Mouse (Mus musculus): ENCODE measurements around the gene Rcan2.

Gene Rcan2

DNA sequence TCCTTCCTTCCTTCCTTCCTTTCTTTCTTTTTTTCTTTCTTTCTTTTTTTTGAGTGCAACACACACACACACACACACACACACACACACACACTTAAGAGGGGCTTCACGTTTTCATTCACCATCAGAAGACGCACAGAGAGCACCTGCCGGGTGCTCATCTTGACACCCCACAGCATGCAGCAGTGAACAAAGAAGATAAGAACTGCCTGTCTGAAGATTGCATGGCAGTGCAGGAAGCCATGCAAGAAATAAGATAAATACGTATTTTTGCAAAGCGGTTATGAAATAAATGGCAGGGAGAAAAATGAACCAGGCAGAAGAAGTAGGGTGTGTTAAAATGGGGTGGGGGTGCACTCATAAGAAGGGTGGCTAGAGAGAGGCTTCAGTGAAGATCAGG lies 116.0 kb downstream of the Rcan2 start:
- no peak for DNase-seq

DNA sequence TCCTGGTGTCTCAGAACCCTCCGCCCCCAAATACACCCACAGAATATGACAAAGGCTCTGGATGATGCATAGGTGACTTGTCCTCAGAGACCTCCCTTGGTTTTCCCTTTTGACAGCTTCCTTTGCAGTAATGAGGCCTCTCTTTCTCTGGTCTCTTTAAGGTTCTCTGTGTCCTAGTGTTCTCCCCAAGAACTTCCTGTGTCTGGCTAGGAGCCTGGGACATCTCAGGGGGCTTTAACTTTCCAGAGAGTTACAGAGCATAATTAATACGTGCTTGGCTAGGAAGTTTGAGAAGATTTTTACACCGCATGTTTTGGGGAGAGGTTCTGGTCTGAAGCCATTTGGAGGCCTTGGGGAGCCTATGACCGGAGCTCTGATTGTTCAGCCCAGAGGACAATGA lies 128.7 kb downstream of the Rcan2 start:
- no peak for DNase-seq

DNA sequence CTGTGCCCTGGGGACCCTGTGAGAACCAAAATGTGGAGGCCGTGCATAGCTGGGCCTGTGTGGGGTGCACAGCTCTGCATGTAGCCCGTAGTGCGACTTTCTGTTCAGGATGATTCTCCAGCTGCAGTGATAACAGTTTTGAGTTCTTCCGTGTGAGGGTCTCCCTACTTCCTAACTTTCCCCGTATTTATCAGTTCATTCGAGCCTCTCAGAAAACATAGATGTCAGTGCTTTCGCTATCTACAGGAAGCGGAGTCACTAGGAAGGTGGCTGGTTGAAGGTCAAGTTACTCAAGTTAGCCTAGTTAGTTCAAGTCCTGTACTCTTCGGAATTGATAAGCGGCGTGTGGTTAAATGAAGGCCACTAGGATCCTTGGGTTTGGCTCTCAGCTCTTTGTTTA lies 130.6 kb downstream of the Rcan2 start:
- no peak for DNase-seq

DNA sequence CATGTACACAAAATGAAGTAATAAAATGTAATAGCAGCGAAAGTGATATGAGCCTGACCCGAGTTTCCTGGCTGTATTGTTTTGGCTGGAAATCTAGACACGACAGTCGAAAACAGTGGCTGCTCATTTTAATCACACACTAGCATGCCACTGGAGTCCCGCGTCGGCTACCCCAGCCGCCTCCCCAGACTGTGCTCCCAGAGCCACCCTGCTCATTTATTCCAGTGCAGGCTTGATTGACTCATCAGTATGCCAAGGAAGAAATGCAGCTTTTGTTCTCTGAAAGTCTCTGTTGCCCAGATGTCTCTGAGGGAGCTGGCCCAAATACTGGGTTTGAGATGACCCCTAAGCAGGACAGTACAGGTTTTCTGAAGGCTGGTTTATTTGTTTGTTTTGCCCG lies 132.9 kb downstream of the Rcan2 start:
- DNase-seq = no peak

DNA sequence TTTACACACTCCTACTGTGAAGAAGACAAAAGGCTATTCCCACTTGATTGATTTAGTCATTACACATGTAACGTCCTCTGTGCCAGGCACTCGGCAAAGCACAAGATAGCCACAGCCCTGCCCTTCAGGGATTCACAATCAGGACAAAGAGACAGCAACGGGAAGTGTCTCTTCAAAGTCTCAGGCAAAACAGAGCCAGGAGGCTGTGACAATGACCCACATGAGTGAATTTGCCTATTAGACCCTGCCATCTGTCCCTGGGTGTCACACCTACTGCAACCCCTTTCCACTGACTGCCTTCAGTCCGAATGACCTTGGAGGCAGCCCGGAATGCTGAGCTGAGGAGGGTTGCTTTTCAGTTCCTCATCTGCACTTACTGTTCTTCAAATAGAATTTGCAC lies 151.1 kb downstream of the Rcan2 start:
- DNase-seq = no peak

DNA sequence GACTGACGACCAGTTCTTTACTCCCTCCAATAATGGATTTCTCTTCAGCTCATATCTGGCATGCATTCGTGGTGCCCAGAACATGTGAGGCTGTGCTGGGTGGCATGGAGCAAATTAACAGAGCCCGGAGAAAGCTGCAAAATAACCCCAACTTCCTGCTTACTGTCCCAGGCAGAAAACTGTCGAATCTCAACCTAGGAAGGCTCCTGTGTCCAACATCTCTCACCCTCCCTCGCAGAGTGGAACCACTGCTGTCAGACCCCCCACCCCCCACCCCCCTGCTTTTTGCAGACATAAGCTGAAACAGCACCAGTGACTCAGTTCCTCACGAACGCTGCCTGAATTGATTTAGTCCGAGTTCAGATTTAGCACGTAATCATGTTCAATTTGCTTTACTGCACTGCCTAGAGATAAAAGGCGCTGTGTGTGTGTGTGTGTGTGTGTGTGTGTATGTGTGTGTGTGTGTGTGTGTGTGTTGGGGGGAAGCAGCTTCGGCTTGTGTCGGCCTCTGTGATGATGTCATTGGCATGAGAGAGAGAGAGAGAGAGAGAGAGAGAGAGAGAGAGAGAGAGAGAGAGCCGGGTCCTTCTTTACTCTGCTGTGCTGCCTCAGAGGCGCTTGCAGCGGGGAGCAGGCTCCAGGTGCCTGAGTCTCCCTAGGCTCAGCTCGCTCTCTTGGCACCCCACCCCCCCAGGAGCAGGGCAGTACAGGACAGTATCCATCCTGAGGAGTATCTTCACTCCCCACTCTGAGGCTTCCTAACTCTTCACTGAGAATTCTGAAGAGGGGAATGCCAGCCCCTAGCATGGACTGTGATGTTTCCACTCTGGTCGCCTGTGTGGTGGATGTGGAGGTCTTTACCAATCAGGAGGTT lies 151.7 kb downstream of the Rcan2 start:
- DNase-seq = peak in 1 of 2 experiments; percentile 13

DNA sequence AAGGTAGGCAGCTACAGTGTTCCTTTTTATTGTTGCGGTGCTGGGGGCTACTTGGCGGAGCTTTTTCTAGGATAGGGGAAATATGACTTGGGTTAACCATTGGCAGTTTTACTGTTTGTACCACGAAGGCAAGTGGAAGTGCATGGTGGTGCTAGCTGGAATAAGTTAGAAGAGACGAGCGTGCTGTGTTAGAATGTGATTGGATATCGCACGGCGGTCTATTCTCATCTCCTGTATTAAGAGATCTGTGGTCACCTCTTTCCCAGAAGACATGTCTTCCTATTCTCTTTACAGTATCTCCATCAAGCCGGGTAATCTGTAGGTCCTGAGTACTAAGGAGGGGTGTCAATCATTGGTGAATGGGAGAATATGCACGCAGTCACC lies 152.4 kb downstream of the Rcan2 start:
- DNase-seq = no peak

DNA sequence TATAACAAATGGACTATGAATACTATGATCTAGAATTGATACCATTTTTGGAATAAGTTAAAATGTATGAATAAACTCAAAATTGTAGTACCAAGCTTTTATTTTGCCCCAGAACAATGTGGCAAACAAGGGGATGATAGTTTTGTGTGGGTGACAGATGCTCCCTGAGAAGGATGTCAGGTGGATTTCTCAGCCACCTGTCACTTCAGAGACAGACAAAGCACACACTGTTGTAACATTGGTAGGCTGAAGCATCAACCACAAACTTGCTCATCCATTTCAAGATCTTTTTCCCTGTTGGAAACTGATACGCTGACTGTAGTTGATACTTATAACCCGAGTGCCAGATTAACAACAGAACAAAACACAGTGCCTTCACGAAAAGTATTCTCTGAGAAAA lies 158.6 kb downstream of the Rcan2 start:
- no peak for DNase-seq

DNA sequence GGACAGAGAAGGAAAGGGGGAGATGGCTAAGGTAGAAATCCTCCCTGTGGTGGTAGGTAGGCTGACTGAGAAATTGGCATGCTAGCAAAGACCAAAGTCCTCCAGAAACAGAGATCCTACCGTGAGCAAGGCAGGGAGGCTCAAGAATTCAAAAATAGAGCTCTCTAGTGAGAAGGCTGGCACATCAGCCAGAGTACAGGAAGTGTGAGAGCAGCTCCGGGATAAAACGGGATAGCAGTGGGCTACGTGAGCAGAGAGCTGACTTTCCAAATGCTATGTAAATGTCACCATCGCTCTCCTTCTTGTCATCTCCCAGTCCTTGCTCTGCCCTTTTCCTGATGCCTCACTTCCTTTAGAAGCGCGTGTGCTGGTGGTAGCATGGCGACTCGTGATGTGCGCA lies 168.8 kb downstream of the Rcan2 start:
- no peak for DNase-seq

DNA sequence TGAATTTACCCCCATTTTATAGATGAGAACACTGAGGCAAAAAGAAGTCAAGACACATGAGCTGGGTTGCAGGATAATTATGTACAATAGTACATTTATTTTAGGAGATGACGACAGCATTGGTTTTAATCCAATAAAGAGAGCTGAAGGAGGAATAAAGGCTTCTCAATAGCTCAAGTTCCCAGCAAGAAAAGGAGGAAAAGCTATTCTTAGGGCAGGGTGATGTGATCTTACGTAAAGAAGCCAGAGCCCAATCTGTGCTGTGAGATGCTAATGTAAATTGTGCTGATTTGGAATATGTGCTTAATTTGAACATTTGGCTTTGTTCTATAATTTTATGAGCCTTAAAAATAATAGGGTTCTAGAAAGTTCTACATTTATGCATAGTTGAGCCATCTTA lies 176.4 kb downstream of the Rcan2 start:
- DNase-seq = no peak

DNA sequence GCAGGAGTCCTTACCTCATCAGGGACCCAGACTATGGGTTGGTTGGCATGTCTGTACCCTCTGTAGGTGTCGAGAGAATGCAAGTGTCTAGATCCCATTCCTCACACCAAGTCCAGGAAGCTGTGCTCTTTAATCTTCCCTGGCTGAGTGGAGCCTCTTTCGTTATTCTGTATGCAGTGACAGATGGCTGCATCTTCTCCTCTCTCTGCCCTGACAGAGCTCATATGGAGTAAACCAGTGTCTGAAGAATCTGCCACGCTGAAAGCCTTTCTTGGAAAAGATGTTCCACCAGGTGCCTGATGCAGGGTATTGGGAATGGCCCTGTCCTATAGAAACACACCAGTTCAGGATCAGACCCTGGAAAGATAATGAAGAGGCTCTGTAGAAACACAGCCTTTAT lies 178.8 kb downstream of the Rcan2 start:
- DNase-seq = no peak

DNA sequence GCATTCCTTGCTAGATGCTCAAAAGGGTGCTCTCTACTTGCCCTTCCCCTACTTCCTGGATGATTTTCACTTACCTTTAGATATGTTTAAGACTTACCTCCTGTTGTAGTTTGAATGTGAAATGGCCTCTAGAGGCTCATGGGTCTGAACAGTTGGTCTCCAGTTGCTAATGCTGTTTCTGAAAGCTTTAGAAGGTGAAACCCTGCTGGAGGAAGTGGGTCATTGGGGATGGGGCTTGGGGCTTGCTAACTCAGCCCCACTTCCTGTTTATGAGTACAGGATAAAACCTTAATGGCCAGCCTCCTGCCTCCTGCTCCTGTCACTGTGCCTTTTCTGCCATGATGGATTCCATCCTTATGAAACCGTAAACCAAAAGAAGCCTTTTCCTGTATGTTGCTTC lies 181.4 kb downstream of the Rcan2 start:
- DNase-seq = no peak

DNA sequence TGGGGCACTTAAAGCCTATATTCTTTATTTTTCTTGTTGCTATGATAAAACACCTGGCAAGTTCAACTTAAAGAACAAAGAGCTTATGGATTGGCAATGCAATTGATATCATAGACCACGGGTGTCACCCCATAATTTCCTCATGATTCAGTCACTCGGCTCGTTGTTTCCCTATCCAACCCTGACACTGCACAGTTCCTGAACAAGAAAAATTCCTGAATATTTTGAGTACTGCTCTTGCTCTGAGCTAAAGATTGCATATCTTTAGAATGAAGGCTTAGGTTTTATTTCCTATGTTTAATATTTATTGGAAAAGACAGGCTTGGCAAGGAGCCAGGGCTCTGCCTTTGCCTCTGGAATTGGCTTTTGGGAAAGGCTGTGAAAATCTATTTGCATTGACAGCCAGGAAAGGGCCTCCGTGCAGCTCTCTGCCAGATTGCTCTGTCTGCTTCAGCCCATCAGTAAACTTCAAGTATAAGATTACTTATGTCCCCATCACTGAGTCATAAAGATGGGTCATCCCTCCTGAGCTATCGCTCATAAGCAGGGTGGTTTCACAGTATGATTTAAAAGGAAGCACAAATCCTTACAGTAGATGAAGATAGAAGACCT lies 188.3 kb downstream of the Rcan2 start:
- peak; percentile 26 to 29 for DNase-seq

DNA sequence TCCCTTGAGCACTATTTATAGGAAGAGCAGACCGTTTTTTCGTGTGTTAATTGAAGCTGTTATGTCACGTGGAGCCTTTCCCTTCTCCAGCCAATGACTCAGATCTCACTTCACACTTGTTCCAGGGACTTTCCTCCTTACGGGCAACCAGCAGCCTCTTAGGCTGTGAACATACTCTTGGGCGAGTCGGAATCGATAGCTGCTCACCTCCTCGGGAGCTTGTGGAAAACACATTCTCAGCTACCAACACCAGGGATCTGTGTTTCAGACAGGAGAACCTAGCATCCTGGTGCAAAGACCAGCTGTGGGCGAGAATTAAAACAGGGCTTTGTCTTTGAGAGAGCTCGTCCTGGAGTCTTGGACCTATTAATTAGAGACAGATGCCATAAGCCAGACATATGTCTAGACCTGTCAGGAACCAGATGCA lies 189.8 kb downstream of the Rcan2 start:
- DNase-seq = no peak

DNA sequence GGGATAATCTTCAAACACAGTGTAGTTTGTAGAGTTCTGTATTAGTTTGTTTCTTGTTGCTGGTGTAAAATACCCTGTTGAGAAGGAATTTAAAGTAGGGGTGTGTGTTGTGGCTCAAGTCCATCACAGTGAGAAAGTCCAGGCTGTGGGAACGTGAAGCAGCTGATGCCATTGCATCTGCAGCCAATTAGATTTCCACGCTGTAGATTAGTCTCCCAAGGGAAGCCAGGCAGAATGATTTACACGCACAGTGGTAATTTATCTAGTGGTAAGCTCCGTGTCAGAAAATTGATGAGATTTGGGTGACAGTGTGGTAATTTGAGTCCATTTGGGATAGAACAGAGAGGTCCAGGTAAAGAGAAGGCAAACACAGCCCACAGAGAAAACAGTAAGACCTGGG lies 192.9 kb downstream of the Rcan2 start:
- peak; percentile 5 to 6 for DNase-seq

DNA sequence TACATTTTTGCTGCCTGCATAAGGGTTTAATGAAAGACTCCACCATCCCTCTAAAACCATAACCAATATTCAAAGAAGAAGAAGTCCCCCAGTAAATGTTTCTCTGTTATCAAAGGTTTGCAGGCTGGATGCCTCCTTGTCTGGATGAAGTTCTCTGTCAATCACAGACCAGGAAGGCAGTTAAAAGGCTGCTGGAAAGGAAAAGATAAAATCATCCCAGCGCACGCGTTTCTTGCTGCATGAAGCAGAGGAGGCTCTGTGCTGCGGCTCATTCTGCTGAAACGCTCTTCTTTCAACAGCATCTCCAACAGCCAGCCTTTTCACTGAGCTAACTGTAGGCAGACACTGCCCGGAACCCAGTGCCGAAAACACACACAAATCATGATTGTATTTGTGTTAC lies 196.4 kb downstream of the Rcan2 start:
- DNase-seq = no peak

DNA sequence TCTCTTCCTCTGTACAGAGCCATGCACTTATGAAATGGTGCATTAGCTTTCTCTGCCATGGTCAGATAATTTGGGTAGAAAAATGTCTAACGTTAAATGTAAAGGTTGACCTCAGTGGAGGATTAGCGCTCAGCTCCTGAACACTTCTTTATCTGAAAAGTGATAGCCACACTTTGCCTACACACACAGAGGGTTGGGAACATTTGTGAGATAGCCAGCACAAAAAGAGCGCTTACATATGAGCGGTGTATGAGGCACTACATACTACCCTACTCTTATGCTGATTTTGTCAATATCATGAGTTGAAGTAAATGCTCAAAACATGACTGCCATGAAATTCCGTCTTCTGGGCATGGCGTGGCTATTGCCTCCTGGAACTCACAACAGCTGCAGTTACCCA lies 196.9 kb downstream of the Rcan2 start:
- no peak for DNase-seq

DNA sequence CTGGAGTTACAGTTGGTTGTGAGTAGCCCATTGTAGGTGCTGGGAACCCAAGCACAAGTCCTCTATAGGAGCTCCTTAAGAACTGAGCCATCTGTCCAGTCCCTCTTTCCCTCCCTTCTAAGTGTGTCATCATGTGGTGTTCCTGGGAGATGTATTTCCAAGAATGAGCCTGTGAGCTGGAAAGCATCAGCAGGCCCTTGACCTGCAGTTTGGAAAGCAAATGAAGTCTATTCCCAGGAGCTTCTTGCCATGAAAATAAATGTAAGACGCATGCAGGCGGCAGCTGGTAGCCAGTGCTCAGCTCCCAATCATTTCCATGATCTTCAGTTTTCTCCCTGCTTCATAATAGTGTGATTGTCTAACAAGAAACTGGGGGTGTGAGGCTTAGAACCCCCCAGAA lies 203.2 kb downstream of the Rcan2 start:
- DNase-seq = no peak

DNA sequence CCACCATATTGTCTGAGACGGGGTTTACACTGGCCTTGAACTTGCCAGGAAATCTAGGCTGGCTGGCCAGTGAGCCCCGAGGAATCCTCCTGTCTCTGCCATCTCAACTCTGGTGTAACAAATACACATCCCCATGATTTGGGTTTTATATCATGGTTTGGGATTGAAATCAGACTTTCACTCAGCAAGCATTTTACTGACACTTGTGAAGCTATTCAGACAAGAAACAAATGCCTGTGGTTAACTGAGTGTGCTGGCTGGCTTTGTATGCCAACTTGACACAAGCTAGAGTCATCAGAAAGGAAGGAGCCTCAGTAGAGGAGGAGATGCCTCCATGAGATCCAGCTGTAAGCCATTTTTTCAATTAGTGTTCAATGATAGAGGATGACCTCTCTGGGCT lies 206.3 kb downstream of the Rcan2 start:
- no peak for DNase-seq

DNA sequence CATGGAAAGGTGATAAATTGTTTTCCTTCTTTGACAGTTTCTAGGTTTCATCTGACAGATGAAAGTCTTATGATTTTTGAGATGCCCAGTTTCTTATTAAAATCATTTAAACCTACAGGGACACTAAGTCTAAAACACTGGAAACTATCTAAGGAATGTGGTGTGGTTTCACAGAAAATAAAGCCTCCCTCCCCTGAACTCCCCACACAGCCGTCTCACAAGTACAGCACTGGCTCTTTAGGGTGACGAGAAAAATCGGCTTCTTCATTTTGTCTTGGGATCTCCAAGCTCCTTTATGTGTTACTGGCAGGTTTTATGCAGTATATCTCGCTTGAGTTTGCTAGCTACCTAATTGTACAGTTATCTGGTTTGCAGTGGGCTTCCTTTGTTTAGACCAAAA lies 210.8 kb downstream of the Rcan2 start:
- DNase-seq = no peak

DNA sequence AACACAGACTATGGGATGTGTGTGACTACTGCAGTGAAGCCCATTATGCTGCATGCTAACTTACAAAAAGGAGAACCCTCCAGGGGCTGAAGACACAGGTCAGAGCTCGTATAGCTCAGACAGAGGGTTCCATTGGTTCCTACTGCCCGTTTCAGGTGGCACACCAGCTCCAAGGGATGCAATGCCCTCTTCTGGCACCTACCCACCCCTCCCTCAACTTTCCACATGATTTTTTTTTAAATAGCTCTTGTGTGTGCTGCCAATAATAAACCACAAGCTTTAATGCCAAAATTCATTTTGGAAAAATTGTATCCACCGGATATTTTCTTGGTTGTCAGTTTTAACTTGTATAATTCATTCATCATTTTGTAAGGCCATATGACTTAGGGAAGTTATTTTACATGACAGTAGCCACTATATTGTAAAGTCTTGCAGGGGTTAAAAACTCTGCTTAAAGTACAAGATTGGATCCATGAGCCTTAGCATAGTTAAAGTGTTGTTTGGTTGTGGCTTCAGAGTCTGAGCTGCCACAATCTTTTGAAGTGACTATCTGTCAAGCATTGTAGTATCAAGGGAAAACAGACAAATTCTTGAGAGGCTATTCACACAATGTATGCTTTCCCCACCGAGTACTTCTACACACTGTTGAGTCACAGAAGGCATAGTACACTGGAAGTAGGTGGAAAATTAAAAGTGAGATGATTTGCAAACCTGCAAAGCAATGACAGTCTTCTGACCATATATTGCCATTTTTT lies 212.8 kb downstream of the Rcan2 start:
- no peak for DNase-seq

DNA sequence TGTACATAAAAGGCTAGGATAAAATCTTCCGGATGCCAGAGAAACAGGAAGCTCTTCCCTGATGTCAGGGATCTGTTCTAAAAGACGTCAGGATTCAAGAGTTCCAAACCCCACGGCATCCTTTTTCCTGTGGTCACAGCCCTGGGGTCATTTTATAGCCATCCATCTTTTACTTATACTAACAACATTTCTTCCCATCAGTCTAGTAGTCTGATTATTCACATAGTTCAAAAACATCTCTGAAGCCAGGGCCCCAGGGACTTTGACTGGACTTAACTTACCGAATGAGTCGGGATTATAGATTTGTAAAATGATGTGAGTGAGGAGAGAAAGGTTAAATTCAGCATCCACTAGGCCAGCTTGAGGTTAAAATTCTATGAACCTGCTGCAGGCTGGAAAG lies 215.2 kb downstream of the Rcan2 start:
- DNase-seq = no peak

DNA sequence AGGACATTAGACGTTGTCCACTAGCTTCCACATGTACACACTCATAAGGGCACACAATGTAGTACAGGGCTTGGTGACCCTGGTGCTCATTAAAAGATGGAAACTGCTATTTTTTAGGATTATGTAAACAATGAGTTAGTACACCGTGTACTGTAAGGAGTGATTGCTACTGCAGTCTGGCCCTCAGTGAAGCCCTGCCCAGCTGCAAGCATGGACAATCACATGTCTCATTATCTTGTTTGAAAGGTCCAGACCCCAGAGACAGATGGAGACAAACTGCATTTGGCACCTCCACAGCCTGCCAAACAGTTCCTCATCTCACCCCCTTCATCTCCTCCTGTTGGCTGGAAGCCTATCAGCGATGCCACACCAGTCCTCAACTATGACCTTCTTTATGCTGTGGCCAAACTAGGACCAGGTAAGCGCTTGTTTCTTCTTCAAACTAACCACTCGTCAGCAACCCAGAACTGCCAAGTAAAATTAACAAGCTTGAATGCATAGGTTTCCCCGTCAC lies 219.6 kb downstream of the Rcan2 start:
- no peak for DNase-seq

DNA sequence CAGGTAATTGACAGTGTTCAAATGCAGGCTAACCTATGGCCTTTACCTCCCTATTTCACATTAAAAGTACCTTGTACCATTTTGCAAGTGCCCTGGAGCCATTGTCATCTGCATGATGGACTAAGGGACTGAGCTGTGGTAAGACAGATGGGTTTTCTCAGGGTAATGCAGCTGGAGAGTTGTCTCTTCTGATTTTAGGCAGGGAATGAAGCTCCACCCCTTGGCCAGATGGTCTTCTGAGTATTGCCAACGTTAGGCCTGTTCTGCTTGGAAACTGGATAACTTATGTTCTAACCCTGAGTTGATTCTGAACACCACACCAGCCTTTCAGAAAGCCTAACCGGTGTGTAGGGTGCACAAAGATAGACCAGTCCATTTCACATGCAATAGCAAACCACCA lies 222.7 kb downstream of the Rcan2 start:
- DNase-seq = no peak

Data from kidney, postnatal 4 days (tissue).